Mouse (Mus musculus): Measurements from ENCODE around the gene Gm5965. TPM values are rescaled to one million over a fixed set of nuclear protein-coding genes. Genes with fewer than 3 reads are reported as not detected.

Gene Gm5965
- polyA plus RNA-seq (2012): not detected in 2 replicates

DNA sequence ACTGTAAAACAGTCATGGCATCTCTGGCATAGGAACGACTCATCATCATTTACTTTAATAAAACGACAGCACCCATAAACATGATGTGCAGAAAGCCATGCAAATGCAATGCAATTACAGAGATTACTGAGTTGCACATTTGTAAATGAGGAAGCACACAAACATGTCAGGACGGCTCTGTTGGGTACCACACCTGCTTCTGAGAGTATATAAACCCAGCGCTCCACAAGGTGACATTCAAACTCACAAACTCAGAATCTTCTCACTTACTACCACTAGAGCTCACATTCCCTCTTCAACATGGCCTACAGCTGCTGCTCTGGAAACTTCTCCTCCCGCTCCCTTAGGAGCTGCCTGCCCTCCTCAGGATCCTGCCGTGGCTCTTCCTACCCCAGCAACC is at the start of gene Gm5965:
TSS of gene Gm5965 (plus strand) at position 301 of the 400 bp plus-strand sequence.

DNA sequence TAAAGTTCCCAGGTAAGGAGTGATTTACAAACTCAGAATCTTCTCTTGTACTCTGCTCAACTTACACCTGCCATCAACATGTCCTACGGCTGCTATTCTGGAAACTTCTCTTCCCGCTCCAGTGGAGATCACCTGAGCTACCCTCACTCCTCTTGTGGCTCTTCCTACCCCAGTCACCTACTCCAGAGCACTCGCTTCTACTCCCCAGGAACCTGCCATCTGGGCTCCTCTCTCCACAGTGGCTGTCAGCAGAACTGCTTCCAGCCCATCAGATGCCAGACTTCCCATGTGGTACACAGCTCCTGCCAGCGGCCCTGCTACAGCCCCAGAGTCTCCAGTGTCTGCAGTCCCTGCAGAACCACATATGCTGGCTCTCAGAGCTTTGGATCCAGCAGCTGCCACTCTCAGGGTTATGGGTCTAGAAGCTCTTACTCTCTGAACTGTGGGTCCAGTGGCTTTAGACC is 48.9 kb upstream of the Gm5965 start, which contains the start of gene Krtap13-1:
TSS of gene Krtap13-1 (plus strand) at position 51 of the 464 bp plus-strand sequence.

GRCm38 (mm10) chr16:88751535-88751934 is 26.2 kb upstream of the Gm5965 start, which contains the start of gene Krtap13:
Krtap13 (minus strand) TSS chr16:88751635.

GRCm38 (mm10) chr16:88758547-88758946 is 19.1 kb upstream of the Gm5965 start, which contains the start of gene 2310034C09Rik:
2310034C09Rik (plus strand) TSS chr16:88758847.

GRCm38 (mm10) chr16:88774106-88774505 is 3.6 kb upstream of the Gm5965 start, which contains the start of gene 2310057N15Rik:
2310057N15Rik (minus strand) TSS chr16:88774206.

DNA sequence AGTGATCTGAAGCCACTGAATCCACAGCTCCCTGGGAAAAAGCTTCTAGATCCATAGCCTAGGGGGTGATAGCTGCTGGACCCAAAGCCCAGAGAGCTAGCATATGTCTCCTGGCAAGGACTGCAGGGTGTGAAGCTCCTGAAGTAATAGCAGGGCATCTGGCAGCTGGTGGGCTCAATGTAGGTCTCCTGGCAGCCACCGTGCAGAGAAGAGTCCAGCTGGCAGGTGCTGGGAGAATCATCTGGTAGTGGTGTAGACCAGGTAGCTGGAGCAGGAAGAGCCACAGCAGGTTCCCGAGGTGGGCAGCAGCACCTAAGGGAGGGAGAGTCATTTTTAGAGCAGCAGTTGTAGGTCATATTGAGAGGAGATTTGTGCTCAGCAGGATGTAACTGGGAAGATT is 34.1 kb downstream of the Gm5965 start, which contains the start of gene Gm20741:
TSS of gene Gm20741 (minus strand) at position 394 of the 400 bp plus-strand sequence.

DNA sequence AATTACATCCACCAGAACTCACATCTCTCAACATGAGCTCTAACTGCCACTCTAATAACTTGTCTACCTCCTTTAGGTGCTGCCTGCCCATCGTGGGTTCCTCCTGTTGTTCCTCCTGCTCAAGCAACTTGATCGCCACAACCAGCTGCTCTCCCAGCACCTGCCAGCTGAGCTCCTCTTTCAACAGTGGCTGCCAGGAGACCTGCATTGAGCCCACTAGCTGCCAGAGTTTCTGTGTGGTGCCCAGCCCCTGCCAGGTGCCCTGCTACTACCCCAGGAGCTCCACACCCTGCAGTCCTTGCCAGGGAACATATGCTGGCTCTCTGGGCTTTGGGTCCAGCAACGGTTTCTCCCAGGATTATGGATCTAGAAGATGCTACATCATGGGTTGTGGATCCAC is 42.4 kb downstream of the Gm5965 start, which contains the start of gene Krtap15:
TSS of gene Krtap15 (plus strand) at position 150 of the 400 bp plus-strand sequence.

DNA sequence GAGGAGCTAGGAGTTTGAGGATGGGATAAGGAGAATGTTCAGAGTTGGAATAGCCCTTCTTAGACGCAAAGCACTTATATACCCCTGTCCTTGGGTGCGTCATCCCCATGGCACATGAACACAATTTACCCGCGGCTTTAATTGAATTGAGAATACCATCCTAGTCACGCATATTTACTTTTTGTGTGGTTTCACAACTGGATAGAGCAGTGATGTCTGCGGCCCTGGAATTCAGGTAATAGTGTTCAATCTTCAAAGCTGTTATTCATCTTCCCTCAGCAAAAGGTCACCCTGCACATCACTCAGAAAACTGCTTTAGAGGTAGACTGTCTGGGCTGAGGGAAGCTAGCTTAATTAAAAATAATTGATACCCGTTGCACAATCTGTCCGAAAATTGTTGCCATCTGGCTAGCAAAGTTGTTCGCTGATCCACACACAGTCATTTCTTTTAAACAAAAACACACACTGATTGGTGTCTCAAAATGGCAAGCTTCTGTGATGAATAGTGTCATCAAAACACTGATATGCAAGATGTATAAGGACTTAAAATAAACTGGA is 48.5 kb downstream of the Gm5965 start, which contains the start of gene Krtap14:
TSS of gene Krtap14 (minus strand) at position 51 of the 558 bp plus-strand sequence.

Other genes with a start within 250 kb of the Gm5965 start
- gene Cldn8, start 214.7 kb upstream of the Gm5965 start, polyA plus RNA-seq (2012): not detected in 2 replicates
- not detected in 2 replicates for gene Krtap24-1, start 165.6 kb upstream of the Gm5965 start, polyA plus RNA-seq (2012)
- not detected in 2 replicates for gene 2310079G19Rik, start 150.2 kb upstream of the Gm5965 start, polyA plus RNA-seq (2012)
- gene Krtap26-1, start 130.1 kb upstream of the Gm5965 start, polyA plus RNA-seq (2012): not detected in 2 replicates
- gene Krtap27-1, start 106.2 kb upstream of the Gm5965 start, polyA plus RNA-seq (2012): not detected in 2 replicates
- gene 2310061N02Rik, start 69.9 kb upstream of the Gm5965 start, polyA plus RNA-seq (2012): not detected in 2 replicates
- gene Krtap13-1, start 49.0 kb upstream of the Gm5965 start, polyA plus RNA-seq (2012): 0.13 TPM in 1 of 2 replicates, not detected in the other
- gene Krtap13, start 26.3 kb upstream of the Gm5965 start, polyA plus RNA-seq (2012): 0.10 TPM in 1 of 2 replicates, not detected in the other
- not detected in 2 replicates for gene 2310034C09Rik, start 19.0 kb upstream of the Gm5965 start, polyA plus RNA-seq (2012)
- gene 2310057N15Rik, start 3.7 kb upstream of the Gm5965 start, polyA plus RNA-seq (2012): not detected in 2 replicates
- not detected in 2 replicates for gene Gm20741, start 34.3 kb downstream of the Gm5965 start, polyA plus RNA-seq (2012)
- not detected in 2 replicates for gene Krtap15, start 42.3 kb downstream of the Gm5965 start, polyA plus RNA-seq (2012)
- not detected in 2 replicates for gene Krtap14, start 48.2 kb downstream of the Gm5965 start, polyA plus RNA-seq (2012)
- gene Krtap19-1, start 91.5 kb downstream of the Gm5965 start, polyA plus RNA-seq (2012): not detected in 2 replicates
- not detected in 2 replicates for gene Krtap19-2, start 96.4 kb downstream of the Gm5965 start, polyA plus RNA-seq (2012)
- not detected in 2 replicates for gene Krtap19-3, start 100.1 kb downstream of the Gm5965 start, polyA plus RNA-seq (2012)
- not detected in 2 replicates for gene Krtap19-4, start 107.2 kb downstream of the Gm5965 start, polyA plus RNA-seq (2012)
- gene Krtap19-5, start 118.6 kb downstream of the Gm5965 start, polyA plus RNA-seq (2012): not detected in 2 replicates
- not detected in 2 replicates for gene Krtap19-9b, start 154.4 kb downstream of the Gm5965 start, polyA plus RNA-seq (2012)
- not detected in 2 replicates for gene Krtap16-3, start 185.0 kb downstream of the Gm5965 start, polyA plus RNA-seq (2012)
- not detected in 2 replicates for gene Krtap22-2, start 232.9 kb downstream of the Gm5965 start, polyA plus RNA-seq (2012)
- gene Gm10229, start 237.4 kb downstream of the Gm5965 start, polyA plus RNA-seq (2012): not detected in 2 replicates